Mouse (Mus musculus): ENCODE results near the gene Rap1a.
"Not testable (repeated sequence)": the region's sequence is repeated elsewhere in the genome, so short reads cannot be mapped to it uniquely, and the experiment has no call there.

Gene Rap1a

DNA sequence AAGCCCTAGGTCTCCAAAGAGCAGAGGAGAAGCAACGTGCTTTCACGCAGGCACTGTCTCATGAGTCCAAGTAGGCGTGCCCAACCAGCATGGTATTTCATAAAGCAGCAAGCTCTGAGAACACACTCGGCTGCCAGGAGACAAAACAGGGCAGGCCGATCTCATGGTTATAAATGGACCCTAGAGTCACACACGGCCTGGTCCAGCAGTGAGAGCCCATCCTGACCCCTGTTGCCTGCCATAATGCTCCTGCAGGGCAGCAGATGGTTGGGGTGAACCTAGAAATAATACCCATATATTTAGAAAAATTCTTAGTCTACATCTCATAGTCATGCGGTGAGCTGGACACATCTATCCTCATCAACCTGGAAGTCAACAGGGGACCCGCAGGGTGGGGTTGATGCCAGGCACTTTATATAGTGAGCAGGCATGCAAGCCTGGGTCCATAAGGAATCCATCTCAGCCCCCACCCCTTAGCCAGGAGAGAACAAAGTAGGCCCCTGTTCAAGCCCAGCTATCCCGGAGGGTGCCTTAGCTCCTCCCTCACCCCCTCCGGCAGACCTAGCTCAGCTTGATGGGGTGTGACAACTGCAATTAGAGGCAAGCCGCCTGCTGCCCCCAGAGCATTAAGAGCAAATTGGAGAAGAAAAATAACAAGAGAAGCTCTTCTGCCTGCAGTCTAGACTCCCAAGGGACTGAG lies 83.1 kb downstream of the Rap1a start:
- DNase-seq (ENCODE audit: low read depth in 1 of 2, low spot score in 2 of 2): no peak

DNA sequence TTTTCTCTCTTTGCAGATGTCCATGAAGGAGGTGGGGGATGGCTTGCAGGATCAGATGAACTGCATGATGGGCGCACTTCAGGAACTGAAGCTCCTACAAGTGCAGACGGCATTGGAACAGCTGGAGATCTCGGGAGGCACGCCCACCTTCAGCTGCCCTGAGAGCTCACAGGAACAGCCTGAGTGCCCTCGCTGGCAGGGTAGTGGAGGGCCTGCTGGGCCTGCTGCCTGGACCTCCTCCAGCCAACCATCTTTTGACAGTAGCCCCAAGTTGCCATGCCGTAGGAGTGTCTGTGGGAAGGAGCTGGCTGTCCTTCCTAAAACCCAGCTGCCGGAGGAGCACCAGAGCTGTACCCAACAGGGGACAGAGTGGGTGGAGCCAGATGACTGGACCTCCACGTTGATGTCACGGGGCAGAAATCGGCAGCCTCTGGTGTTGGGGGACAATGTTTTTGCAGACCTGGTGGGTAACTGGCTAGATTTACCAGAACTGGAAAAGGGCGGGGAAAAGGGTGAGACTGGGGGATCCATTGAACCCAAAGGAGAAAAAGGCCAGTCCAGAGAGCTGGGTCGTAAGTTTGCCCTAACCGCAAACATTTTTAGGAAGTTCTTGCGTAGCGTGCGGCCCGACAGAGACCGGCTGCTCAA lies 84.7 kb downstream of the Rap1a start:
- DNase-seq (ENCODE audit: low read depth in 1 of 2, low spot score in 2 of 2): no peak

DNA sequence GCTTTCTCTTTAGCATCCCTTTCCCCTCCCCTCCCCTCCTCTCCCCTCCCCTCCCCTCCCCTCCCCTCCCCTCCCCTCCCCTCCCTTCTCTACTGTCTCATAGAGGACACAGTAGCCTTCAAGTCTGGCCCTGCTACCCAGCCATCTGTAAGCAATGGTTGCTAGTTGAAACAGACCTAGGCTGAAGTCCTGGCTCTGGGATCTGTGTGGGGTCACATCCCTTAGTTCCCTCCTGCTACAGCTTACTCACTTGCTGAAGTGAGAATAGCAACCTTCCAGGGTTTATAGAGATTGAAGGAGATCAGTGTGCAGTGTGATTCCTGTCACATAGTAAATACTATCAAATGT lies 86.3 kb downstream of the Rap1a start:
- DNase-seq (ENCODE audit: low read depth in 1 of 2, low spot score in 2 of 2): no peak

DNA sequence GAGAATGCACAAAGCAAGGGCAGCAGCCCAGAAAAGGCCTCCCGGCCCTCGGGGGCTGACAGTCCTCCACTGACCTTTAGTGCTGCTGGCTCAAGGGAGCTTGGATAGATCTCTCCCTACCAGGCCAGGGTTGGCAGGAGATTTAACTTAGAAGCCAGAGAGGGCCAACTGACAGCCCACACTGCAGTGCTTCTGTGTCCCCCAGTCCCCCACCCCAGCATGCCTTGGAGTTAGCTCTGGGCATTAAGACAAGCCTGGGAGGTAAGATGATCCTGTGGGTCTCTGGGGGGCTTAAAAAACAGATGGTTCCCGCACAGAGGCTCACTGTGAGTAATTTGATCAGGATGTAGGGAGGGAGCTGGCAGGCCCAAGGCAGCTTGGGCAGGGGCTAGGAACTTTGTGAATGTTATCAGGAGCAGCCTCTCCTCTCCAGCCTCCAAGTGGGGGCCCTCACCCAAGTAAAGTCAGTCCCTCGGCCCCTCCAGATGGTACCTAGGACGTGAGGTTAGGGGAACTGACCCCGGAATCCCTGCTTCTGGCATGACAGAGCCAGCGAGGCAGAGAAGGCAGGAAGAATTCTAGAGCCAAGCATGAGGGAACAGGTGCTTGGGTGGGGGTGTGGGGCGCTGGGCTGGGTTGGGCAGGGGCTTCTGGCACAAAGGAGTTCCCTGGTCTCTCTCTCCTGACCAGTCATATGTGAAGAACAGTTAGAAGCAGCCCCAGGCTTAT lies 86.9 kb downstream of the Rap1a start:
- DNase-seq (ENCODE audit: low read depth in 1 of 2, low spot score in 2 of 2): no peak

DNA sequence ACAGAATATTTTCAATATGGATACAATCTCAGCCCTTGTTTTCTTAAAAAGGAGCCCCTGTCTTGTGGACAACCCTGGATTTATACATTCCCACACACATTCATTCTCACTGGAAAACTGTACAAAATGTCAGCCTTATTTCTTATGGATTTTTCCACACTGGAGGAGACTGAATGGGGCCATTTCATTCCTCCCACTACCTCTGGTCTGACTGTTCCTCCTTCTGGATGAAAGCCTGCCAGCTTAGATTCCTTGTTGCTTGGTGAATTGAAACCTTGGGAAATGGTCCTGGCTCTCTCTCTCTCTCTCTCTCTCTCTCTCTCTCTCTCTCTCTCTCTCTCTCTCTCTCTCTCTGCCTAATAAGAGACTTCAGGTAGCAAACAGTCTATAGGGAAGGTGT lies 88.3 kb downstream of the Rap1a start:
- no peak for DNase-seq (ENCODE audit: low read depth in 1 of 2, low spot score in 2 of 2)

DNA sequence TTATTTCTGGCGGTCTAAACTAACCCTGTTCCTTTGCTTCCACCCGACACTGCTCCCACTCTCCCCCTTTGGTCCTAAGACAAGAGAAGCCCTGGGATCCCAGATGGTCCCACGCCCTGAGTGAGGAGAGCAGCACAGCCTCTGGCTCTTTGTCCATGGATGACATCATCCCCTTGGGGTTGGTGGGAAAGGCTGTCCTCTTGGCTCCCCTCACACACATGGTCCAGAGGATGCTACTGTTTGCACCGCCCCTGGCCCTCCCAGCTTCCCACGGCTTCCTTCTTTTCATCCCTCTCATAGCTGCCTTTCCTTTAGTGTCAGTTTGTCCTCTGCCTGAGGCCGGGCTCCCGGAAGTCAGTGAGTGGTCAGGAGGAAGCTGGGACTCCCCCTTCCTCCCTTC lies 89.4 kb downstream of the Rap1a start:
- no peak for DNase-seq (ENCODE audit: low read depth in 1 of 2, low spot score in 2 of 2)

DNA sequence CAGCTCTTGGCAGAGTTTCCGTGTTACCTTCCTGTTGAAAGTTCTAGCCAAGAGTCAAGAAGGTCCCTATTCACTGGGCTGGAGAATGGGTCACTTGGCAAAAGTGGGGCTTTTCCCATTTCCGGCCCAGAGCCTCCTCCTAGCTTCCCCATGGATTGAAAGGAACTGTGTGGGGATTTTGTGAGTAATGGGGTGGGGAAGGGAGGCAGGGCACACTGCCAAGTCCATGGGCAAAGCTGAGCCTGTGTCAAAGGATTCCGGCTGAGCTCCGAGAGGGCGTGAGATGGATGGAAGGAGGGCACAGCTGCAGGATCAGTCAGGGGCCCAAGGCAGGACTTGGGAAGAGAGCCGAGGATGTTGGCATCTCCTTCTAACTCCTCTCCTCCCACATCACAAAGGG lies 90.9 kb downstream of the Rap1a start:
- DNase-seq (ENCODE audit: low read depth in 1 of 2, low spot score in 2 of 2): no peak

DNA sequence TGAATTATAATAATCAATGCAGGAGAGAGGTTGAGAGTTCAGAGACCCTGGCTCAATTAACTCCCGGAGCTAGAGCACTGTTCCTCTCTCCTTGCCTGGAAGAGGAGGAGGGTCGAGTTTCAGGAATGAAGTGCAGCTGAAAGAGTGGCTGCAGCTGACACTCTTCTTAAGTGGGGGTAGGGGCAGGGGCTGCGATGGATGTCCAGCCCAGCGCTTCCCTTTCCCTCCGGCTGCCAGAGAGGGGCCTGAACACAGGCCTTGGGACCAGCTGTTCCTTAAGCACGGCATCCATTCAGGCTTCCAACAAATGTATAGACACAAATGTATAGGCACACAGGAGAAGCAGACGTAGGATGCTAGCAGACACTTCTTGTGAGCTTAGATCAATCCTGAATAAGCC lies 93.5 kb downstream of the Rap1a start:
- DNase-seq (ENCODE audit: low read depth in 1 of 2, low spot score in 2 of 2): no peak

DNA sequence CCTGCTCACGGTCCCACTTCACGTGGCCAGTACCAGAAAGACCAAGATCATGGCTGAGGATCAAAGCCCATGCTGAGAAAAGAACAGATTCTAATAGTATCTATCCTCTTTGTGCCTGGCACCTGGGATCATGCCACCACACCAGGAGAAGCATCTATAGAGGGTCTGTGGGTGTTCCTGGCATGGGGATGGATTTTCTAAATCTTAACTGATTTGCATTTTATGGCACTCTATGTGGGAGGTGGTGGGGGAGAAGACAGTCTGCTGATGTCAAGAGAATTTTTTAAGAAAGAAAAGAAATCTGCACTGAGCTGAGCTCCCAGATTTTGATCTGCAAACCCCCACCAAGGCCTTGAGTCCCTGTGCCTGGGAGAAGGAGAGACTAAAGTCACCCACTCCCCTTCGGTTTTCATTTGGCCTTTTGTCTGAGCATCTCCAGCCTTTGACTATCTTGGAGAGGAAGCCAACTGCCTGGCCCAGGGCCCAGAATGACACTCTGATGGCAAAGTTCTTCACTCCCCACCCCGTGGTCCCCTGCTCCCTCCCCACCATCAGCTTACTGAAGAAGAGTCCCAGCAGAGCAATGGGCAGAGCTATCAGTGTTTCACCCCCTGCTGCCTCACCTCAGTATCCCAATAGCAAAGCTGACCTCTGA lies 94.6 kb downstream of the Rap1a start:
- DNase-seq (ENCODE audit: low read depth in 1 of 2, low spot score in 2 of 2): no peak

DNA sequence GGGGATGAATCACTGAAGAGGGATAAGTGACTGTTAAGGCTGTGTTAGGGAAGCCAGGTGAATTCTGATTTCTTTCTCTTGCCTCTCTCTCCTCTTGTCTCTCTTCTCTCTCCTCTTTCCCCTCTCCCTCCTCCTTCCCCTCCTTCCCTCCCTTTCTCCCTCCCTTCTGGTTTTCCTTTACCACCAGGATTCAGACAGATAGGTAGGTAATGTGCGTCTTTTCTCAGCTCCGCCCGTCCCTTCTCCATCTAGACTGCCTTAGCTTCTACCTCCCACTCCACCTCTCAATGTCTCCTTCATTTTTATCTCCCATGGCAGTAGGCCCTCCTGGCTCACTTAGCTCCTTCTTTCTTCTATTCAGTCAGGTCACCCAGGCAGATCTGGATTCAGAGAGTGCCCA lies 95.6 kb downstream of the Rap1a start:
- DNase-seq (ENCODE audit: low read depth in 1 of 2, low spot score in 2 of 2): no peak

DNA sequence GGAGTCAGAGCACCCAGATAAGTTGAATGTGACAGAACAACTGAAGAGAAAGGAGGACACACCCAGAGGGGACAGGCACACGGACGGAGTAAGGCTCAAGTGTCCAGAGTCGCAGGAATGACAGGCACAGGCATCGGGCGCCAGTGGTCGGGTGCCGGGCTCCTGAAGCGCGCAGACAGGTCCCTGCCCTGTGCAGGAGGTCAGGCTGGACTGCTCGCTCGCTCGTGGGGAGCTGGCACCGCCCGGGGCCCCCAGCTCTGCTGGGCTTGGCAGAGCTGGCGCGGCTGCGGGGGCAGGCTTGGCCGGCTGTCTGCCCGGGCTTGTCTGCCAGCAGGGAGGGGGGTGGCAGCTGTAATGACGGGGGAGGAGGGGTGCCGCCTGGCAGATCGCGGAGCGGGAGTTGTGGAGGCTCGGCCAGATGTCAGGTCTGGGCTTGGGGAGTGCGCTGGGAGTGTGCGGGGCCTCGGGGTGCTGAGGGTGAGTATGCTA lies 96.0 kb downstream of the Rap1a start:
- no peak for DNase-seq (ENCODE audit: low read depth in 1 of 2, low spot score in 2 of 2)

DNA sequence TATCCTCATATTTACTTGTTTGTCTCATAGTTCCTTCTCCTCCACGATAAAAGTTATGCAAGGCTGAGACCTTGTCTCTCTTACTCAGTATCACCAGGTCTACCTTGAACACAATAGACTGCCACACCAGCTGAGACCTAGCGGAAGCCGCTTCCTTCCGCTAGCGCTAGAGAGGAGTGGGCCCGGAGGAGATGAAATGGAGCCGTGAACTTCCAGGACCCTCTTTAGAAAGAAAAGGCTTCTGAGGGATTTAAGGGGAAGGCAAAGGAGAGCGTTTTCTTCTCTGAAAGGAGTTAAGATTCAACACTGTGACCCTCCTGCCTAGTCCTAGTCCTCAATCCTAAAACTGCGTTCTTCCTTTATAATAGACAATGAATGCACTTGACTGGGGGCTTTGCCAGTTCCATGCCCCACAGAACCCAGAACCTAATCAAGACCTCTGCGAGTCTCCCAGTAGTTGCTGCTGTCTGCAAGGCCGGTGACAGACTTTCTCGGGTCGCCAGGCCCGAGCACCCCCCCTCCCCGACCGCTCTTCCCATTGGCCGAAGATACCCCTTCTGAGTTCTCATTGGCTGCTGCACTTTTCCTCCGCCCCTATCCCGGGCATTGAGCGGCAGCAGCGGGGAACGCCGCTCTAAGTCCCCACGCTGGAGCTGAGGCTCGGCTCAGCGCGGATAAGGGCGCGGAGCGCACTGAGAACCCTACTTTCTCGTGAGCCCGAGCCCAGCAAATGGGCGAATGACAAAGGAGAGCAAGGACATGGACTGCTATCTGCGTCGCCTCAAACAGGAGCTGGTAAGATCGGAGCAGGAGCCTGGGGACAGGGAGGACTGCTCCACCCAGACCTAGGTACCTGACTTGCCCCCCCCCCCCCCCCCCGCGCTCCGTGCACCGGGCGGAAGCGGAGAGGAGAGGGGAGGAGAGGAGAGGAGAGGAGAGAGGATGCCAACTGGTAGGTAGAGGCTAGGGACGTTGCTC lies 96.8 kb downstream of the Rap1a start, which contains the start of gene Inka2:
Inka2 (plus strand) TSS at position 569 of the 978 bp plus-strand sequence.
- DNase-seq (ENCODE audit: low read depth in 1 of 2, low spot score in 2 of 2): no peak

DNA sequence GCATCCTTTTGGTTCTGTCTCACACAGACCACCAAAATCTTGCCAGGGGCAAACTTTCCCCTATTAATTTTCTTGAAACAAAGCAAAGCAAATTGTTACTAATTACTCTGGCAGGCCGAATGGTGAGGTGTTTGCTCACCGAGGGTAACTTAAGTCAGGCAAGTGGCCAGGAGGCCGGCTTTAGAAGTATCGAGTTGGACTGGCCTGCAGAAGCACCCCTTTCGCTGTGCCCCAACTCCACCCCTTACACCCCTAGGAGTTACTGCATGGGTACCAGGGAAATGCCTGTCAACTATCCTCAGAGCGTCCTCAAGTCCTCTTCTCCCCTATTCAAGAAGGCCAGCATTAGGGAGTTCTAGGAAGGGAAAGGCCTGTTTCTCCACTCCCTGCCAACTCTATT lies 97.6 kb downstream of the Rap1a start:
- no peak for DNase-seq (ENCODE audit: low read depth in 1 of 2, low spot score in 2 of 2)

DNA sequence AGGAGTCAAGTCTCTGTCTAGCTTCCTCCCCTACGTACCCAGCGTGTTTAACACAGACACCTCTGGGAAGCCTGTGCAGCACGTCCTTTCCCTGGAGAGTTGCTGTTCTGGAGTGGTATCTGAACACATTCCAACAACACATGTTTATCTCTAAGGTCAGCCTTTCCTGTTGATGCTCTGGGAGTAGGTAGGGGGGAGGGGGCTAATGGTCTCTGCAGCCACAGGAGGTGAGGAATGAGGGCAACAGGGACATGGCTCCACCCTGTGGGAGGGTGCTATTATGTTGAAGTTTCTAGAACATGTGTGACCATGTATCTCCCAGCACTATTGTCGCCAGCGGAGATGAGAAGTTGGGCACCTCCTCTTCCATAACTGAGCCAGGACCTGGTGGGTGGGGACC lies 99.7 kb downstream of the Rap1a start:
- DNase-seq (ENCODE audit: low read depth in 1 of 2, low spot score in 2 of 2): no peak

DNA sequence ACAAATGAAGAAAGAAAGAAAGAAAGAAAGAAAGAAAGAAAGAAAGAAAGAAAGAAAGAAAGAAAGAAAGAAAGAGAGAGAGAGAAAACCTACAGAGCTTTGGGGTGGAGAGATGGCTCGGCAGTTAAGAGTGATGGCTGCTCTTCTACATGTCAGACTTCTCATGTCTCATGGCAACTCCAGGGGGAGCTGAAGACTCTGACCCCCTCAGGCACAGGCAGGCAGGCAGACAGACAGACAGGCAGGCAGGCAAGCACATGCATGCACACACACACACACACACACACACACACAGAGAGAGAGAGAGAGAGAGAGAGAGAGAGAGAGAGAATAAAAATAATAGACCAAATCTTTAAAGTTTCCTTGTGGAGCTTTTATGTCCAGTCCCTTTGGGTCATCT lies 100.3 kb downstream of the Rap1a start:
- DNase-seq (ENCODE audit: low read depth in 1 of 2, low spot score in 2 of 2): not testable (repeated sequence)

DNA sequence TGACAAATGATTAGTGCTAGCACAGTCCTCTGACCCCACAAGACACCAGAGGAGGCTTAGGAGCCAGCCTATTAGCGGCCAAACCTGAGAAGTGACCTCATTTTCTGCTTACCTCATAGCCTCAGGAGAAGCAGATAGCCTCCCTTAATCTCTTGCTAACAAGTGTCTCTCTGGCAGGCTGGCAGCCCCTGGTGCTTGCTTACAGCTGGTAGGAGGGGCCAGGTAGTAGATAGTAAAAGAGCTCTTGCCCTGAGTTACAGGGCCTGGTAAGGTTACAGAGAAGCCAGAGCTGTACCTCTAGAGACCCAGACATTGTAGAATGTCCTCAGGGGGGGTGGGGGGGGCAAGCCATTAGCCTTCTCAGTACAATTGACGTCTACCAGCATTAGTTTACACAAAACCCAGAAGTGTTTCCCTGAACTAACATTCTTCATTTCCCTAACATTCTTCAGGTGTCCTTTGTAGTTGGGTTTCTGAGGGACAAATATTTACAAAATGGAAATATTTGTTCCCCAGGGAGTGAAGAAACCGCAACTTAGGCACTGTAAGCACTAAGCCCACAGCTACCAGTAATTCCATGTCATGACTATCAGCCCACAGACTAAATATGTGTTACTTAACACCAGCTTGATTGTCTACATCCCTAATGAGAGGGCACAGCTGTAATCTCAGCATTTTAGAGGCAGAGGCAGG lies 101.7 kb downstream of the Rap1a start:
- DNase-seq (ENCODE audit: low read depth in 1 of 2, low spot score in 2 of 2): no peak

DNA sequence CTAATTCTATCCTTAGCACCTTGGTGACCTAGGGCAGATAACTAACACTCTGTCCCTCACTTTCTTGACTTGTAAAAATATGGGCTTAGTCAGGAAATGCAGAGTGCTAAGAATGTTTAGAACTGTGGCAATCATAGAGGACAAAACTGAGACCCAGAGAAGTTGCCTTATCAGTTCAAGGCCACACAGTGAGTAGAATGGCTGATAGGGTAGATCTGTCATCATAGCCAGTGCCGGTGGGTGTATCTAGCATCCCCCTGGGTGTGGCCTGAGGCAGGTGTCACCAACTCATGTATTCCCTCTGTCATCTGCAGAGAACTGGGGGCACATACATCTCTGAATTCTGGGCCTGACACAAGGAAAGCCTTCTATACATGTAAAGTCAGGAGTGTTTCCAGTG lies 102.8 kb downstream of the Rap1a start:
- no peak for DNase-seq (ENCODE audit: low read depth in 1 of 2, low spot score in 2 of 2)

DNA sequence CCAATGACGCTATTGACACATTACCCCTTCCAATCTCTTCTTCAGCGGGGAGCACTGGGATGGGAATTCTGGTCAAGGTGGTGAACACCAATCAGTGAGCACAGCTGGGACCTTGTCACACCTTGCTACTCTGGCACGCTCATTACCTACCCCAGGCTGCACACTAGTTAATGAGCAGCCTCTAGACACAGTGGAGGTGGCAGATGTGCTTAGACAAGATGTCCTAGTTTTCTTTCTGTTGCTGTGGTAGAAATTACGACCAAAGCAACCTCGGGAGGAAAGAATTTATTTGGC lies 104.0 kb downstream of the Rap1a start:
- no peak for DNase-seq (ENCODE audit: low read depth in 1 of 2, low spot score in 2 of 2)

DNA sequence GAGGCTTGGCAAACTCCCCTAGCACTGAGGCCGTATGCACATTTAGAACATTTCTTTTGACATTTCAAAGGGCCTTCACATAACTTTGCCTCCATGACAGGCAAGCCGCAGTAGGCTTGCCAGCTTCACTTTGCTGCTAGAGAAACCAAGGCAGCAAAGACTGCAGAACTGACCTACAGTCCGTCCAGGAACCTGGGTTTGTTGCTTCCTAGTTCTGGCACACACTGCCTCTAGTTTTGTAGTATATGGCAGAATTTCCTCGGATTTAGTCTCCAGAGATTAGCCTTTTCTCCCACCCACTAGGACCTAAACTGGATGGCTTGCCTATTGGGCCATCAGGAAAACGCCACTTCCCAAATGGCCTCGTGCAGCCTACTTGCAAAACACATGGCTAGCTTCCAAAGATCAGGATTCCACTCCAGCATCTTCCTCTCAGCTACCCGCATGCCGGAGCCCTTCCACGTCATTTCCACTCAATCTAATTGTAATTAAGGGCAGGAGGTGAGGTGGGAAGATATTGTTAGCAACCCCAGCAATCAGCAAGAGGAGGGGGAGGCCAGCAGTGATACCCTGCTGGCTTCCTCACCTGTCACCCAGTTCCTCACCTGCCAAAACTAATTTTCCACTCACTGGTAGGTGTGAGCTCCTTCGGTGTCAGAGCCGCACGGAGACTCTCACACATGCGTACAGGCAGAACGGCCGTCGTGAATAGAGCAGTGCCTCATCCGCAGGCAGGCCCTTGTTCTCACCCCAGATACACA lies 104.6 kb downstream of the Rap1a start:
- no peak for DNase-seq (ENCODE audit: low read depth in 1 of 2, low spot score in 2 of 2)
